Mouse (Mus musculus) small intestine, adult 2 months (tissue): ENCODE results near the gene Oprm1.

Experiments
- CTCF ChIP-seq: fragments of 200-500 bp; IDR thresholded peaks from 2 replicates; pipeline ENCODE4 v1.5.1; 2012; ENCODE audit warnings: low read depth, mild to moderate bottlenecking, control low read depth, inconsistent platforms, low read length, moderate library complexity, mixed read lengths; ENCODE audit not compliant: insufficient replicate concordance, insufficient read length; ENCODE audit errors: extremely low read depth
- POLR2A ChIP-seq: fragments of 200-500 bp; IDR thresholded peaks from 2 replicates; pipeline ENCODE4 v1.6.1; 2012; ENCODE audit warnings: low read depth, mild to moderate bottlenecking, control low read depth, inconsistent platforms, low read length, moderate library complexity

DNA sequence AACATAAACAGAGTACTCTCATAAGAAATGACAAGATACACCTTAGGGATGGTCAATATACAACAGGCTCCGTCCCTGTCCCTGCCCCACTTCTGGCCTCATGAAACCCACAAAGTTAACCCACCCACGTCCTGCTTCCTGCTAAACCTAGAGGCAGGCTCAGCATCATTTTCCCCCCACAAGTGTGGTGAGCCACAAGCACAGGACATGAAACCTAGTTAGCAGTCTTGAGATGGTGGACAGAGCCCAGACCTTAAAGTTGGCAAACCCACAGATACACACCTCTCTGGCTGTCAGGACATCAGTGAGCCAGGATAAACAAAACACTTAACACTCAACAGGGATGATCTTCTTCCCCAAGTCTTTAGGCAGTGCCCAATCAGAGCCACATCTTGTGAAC lies 198.1 kb downstream of the Oprm1 start:
- no peak for TF ChIP-seq POLR2A
- no peak for TF ChIP-seq CTCF
